Mouse (Mus musculus): ENCODE results near the gene 1700066M21Rik.

1700066M21Rik gene

GRCm38 (mm10) chr1:57392417-57392816 lies 15.0 kb downstream of the 1700066M21Rik start:
- DNase-seq (ENCODE audit: extremely low read depth, low read depth), result no peak

GRCm38 (mm10) chr1:57394051-57394450 lies 16.6 kb downstream of the 1700066M21Rik start:
- no peak for DNase-seq (ENCODE audit: extremely low read depth, low read depth)

GRCm38 (mm10) chr1:57400321-57400720 lies 22.9 kb downstream of the 1700066M21Rik start:
- no peak for DNase-seq (ENCODE audit: extremely low read depth, low read depth)

GRCm38 (mm10) chr1:57400877-57401276 lies 23.5 kb downstream of the 1700066M21Rik start:
- no peak for DNase-seq (ENCODE audit: extremely low read depth, low read depth)

GRCm38 (mm10) chr1:57402116-57402515 lies 24.7 kb downstream of the 1700066M21Rik start:
- no peak for DNase-seq (ENCODE audit: extremely low read depth, low read depth)

GRCm38 (mm10) chr1:57406187-57407151 lies 29.0 kb downstream of the 1700066M21Rik start, which contains the start of the genes Maip1 and Tyw5:
TSS of gene Maip1 (plus strand) at chr1:57406328.
TSS of gene Tyw5 (minus strand) at chr1:57407101.
- DNase-seq (ENCODE audit: extremely low read depth, low read depth), result peak; percentile 75

DNA sequence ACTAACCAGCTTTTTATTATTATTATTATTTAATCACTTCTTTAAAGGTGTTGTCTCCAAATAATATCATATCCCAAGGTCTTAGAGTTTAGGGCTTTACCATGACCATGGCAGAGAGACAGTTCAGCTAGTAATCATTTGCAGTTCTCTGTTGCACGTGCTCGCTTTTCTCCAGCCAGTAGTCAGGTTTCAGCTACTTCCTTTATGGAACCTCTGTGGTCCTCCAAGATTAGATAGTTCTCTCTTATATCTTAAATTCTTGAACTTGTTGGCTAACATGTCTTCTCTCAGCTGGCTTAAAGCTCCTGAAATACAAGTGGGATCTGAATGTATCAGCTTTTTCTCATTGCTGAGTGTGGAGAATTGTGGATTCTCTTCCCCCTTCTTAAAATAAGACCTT lies 31.6 kb downstream of the 1700066M21Rik start:
- peak; percentile 55 for DNase-seq (ENCODE audit: extremely low read depth, low read depth)

DNA sequence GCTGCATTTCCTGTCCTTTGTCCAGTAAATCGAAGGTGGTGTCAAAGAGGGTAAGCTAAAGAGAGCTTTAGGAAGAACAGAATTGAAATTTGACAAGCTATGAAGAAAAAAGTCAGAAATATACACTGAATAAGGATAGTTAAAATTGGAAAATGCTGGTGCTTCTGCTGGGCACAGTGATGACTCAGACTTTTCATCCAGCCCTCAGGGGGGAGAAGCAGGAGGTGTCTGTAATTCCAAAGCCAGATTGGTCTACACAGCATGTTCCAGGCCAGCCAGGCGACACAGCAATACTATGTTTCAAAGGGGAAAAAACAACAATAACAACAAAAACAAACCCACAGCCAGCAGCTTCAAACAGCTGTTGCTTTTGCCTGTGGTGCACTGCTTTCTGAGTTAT lies 36.0 kb downstream of the 1700066M21Rik start:
- DNase-seq (ENCODE audit: extremely low read depth, low read depth), result no peak

DNA sequence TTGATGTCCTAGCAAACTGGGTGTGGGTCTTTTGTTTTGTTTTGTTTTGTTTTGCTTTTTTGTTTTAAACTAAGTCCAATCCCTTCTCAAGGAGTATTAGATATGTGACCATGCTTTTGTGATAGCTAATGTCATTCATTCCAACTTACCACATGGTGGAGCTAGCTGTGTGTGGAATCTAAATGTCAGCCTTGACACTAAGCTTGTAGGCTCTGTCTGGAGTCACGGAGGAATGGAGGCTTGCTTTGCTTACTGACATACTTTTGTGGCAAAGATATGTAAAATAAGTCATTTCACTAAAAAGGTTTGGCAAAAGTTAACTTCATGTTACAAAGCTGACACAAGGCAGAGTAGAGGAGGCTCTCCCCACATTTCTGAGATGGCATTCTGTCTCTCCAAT lies 46.3 kb downstream of the 1700066M21Rik start:
- DNase-seq (ENCODE audit: extremely low read depth, low read depth), result no peak

DNA sequence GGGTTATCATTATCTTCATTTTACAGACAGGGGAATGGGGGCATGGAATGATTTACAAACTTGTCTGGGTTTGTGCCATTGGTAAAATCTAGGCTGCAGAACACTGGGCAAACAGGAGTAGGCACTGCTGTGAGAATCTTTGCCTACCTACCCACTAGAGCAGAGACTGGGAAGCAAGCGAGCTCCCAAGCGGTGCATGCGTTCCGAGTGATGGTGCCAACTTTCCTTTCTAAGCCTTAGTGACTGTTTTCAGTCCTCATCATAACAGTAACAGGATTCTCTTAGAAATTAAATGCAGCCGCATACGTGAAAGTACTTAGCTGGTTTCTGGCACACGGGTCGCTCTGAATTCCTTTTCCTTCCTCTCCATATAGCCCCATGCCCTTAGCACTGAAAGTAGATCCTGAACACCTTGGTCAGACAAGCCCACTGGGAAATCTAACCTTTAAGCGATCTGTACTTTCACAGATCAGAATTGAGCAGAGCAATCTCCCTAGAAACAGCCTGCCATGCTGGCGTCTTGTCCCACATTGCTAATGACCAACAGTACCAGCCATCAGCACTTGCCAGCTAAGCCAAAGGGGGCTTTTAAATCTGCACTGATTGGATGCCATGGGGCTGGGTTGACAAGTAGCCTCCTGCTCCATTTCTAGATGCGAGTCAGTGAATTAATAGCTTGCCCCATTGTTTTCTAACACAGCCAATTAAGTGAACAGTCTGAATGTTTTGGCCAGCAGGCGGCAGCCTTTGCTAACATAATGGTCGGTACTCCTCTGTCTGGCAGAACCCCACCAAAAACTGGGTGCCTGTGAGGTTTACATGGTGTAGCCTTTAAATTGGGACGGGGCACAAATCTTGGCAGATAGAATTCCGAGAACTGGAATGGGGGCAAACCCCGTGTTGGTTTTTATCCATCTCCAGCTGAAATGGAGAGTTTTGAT lies 51.2 kb downstream of the 1700066M21Rik start:
- DNase-seq (ENCODE audit: extremely low read depth, low read depth), result peak; percentile 73

- DNase-seq (ENCODE audit: extremely low read depth, low read depth), result no peak
Observed at GRCm38 (mm10) chr1:57429786-57430483, 52.5 kb downstream of the 1700066M21Rik start.

DNA sequence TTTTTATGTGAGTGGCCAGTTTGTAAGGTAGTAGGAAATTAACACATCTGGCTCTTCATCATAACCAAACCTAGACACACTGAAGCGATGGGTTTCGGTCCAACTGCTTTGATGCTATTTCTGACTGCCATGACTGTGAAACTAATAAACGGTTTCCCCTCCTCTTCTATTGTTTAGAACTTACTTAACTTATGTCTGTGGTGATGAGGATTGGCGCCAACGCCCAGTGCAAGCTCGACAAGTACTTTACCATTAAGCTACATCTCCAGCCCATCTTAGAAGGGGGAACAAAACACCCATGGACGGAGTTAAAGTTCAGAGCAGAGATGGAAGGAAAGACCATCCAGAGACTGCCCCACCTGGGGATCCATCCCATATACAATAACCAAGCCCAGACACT lies 55.7 kb downstream of the 1700066M21Rik start:
- DNase-seq (ENCODE audit: extremely low read depth, low read depth), result no peak

Data from MEL-GATA-1-ER (cell line).